8 mouse cellular contexts compared by ENCODE assay signal in genomic region chr5:34169954-34170353, GRCm38 (mm10). TPM values are rescaled to one million over a fixed set of nuclear protein-coding genes. Genes with fewer than 3 reads are reported as not detected.
DNase-seq lines count a peak whose midpoint lies in the region; ATAC-seq and TF ChIP-seq lines count a peak whose summit lies in the region.

No protein-coding gene starts in this region.

- peaks cover 22% of the 10 kb centered on the region for H3K36me3 ChIP-seq in embryonic facial prominence, embryonic 13.5 days
- peaks cover 22% of the 10 kb centered on the region for H3K36me3 ChIP-seq in intestine, embryonic 14.5 days (ENCODE audit: control insufficient read depth, insufficient read depth, low read length)
- H3K36me3 ChIP-seq in midbrain, postnatal 0 days (ENCODE audit: insufficient read depth, low read length), result peaks cover 18% of the 10 kb centered on the region

- H3K4me2 ChIP-seq in embryonic facial prominence, embryonic 13.5 days, result peak overlapping the region; percentile 68
- H3K4me2 ChIP-seq in intestine, embryonic 14.5 days (ENCODE audit: low read length), result peak overlapping the region; percentile 62
- peak overlapping the region; percentile 65 for H3K4me2 ChIP-seq in midbrain, postnatal 0 days (ENCODE audit: low read depth, low read length, poor library complexity, severe bottlenecking)

- DNase-seq in left cerebral cortex, adult 2 months (ENCODE audit: extremely low spot score in 1 of 2, low spot score in 2 of 2), result no peak
- no peak for DNase-seq in left cerebral cortex, postnatal 4 days
- DNase-seq in intestine, embryonic 14.5 days (ENCODE audit: low spot score), result no peak
- no peak for DNase-seq in midbrain, postnatal 0 days (ENCODE audit: low spot score)
- DNase-seq in adipocyte (ENCODE audit: low spot score), result no peak
- no peak for DNase-seq in gastrocnemius, postnatal 10 days
- no peak for DNase-seq in cerebellum, postnatal 36 days

- peak overlapping the region; percentile 72 for H3K4me3 ChIP-seq in left cerebral cortex, adult 2 months
- peak overlapping the region; percentile 83 for H3K4me3 ChIP-seq in embryonic facial prominence, embryonic 13.5 days
- peak overlapping the region; percentile 80 for H3K4me3 ChIP-seq in intestine, embryonic 14.5 days (ENCODE audit: low read depth, low read length)
- H3K4me3 ChIP-seq in midbrain, postnatal 0 days (ENCODE audit: low read depth, low read length), result peak overlapping the region; percentile 75

- WGBS in embryonic facial prominence, embryonic 13.5 days, result 79% methylated on average over 3 of the region's 3 CpGs
- WGBS in intestine, embryonic 14.5 days, result 83% methylated on average over 3 of the region's 3 CpGs
- 85% methylated on average over 3 of the region's 3 CpGs for WGBS in midbrain, postnatal 0 days

- H3K27ac ChIP-seq in left cerebral cortex, adult 2 months, result peak overlapping the region; percentile 91
- peak overlapping the region; percentile 90 for H3K27ac ChIP-seq in embryonic facial prominence, embryonic 13.5 days
- H3K27ac ChIP-seq in intestine, embryonic 14.5 days (ENCODE audit: low read depth), result peak overlapping the region; percentile 82
- peak overlapping the region; percentile 84 for H3K27ac ChIP-seq in midbrain, postnatal 0 days (ENCODE audit: low read depth, low read length)

- H3K4me1 ChIP-seq in embryonic facial prominence, embryonic 13.5 days, result peaks cover 26% of the 10 kb centered on the region
- H3K4me1 ChIP-seq in intestine, embryonic 14.5 days (replicated peaks; ENCODE audit: control insufficient read depth, insufficient read depth, low read length), result 0 out of 2 replicates have a peak, but pooled peaks cover 12% of the 10 kb centered on the region
- no peaks in the 10 kb centered on the region for H3K4me1 ChIP-seq in midbrain, postnatal 0 days (ENCODE audit: insufficient read depth, low read length)

- intact Hi-C loops in left cerebral cortex, adult 2 months (cut with DNase I), result loop anchor here (1.0 kb wide), 1 partner anchor 17 kb away; the partner anchor contains the start of gene Mxd4
- intact Hi-C loops in left cerebral cortex, postnatal 4 days (cut with DNase I), result loop anchor here (10.0 kb wide), 1 partner anchor 175 kb away; the partner anchor contains the start of gene Nat8l

- TF ChIP-seq CTCF in left cerebral cortex, adult 2 months (IDR thresholded peaks at IDR 0.05), result no peak
- no peak for TF ChIP-seq CTCF in midbrain, postnatal 0 days (IDR thresholded peaks at IDR 0.05)

- no peaks in the 10 kb centered on the region for H3K9me3 ChIP-seq in embryonic facial prominence, embryonic 13.5 days
- H3K9me3 ChIP-seq in intestine, embryonic 14.5 days (ENCODE audit: control insufficient read depth, low read length), result no peaks in the 10 kb centered on the region
- no peaks in the 10 kb centered on the region for H3K9me3 ChIP-seq in midbrain, postnatal 0 days (ENCODE audit: low read length)

- no peaks in the 10 kb centered on the region for H3K27me3 ChIP-seq in embryonic facial prominence, embryonic 13.5 days
- H3K27me3 ChIP-seq in intestine, embryonic 14.5 days (replicated peaks; ENCODE audit: control insufficient read depth, insufficient read depth, low read length), result no peaks in the 10 kb centered on the region
- H3K27me3 ChIP-seq in midbrain, postnatal 0 days (ENCODE audit: insufficient read depth, low read length), result no peaks in the 10 kb centered on the region

- H3K9ac ChIP-seq in embryonic facial prominence, embryonic 13.5 days, result peak overlapping the region; percentile 90
- H3K9ac ChIP-seq in intestine, embryonic 14.5 days (ENCODE audit: low read length), result peak overlapping the region; percentile 40
- H3K9ac ChIP-seq in midbrain, postnatal 0 days (replicated peaks; ENCODE audit: low read length, poor library complexity, severe bottlenecking), result peak overlapping the region; percentile 59

- no peak for ATAC-seq in embryonic facial prominence, embryonic 13.5 days (ENCODE audit: insufficient number of reproducible peaks, insufficient read depth, low FRiP score, low TSS enrichment, low read depth)
- ATAC-seq in intestine, embryonic 14.5 days (replicated peaks; ENCODE audit: low FRiP score, low TSS enrichment, low read depth), result no peak
- no peak for ATAC-seq in midbrain, postnatal 0 days (ENCODE audit: low FRiP score)

RNA-seq across cellular contexts. Expression of gene Haus3, which starts 0.6 kb away (rescaled TPM):
- 1 to 10 TPM; 7.7 to 8.5 TPM for total RNA-seq in left cerebral cortex, adult 2 months (2021)
- total RNA-seq in left cerebral cortex, postnatal 4 days (2021), result 1 to 10 TPM; 5.8 to 7.4 TPM
- 40.8 and 41.9 TPM in 2 replicates for polyA plus RNA-seq in embryonic facial prominence, embryonic 13.5 days (2015; fragmentation: Nextera tagmentation; extraction: Ambion mirVana)
- polyA plus RNA-seq in intestine, embryonic 14.5 days (2014; fragmentation: Nextera tagmentation; extraction: Ambion mirVana), result 30.4 and 33.3 TPM in 2 replicates
- 7.6 and 9.9 TPM in 2 replicates for total RNA-seq in midbrain, postnatal 0 days (2014; rRNA removed)
- polyA plus RNA-seq in midbrain, postnatal 0 days (2015; fragmentation: Nextera tagmentation; extraction: Ambion mirVana), result 8.2 and 10.3 TPM in 2 replicates
- total RNA-seq in gastrocnemius, postnatal 10 days (2021), result 1 to 10 TPM; 5.0 to 5.8 TPM

RNA-seq across cellular contexts. Expression of gene Poln, which starts 0.7 kb away (rescaled TPM):
- total RNA-seq in left cerebral cortex, adult 2 months (2021), result 1 to 10 TPM; 2.1 to 2.3 TPM
- total RNA-seq in left cerebral cortex, postnatal 4 days (2021), result 1 to 10 TPM in 1 of 2 experiments, under 1 TPM in 1; 0.68 to 1.7 TPM
- polyA plus RNA-seq in embryonic facial prominence, embryonic 13.5 days (2015; fragmentation: Nextera tagmentation; extraction: Ambion mirVana), result 0.60 and 1.2 TPM in 2 replicates
- 0.60 and 0.75 TPM in 2 replicates for polyA plus RNA-seq in intestine, embryonic 14.5 days (2014; fragmentation: Nextera tagmentation; extraction: Ambion mirVana)
- total RNA-seq in midbrain, postnatal 0 days (2014; rRNA removed), result 0.05 and 0.42 TPM in 2 replicates
- polyA plus RNA-seq in midbrain, postnatal 0 days (2015; fragmentation: Nextera tagmentation; extraction: Ambion mirVana), result 0.67 and 0.90 TPM in 2 replicates
- total RNA-seq in gastrocnemius, postnatal 10 days (2021), result 1 to 10 TPM; 1.2 to 1.8 TPM

RNA-seq across cellular contexts. Expression of gene Mxd4, which starts 17.6 kb away (rescaled TPM):
- 10 to 100 TPM; 82.6 to 91.1 TPM for total RNA-seq in left cerebral cortex, adult 2 months (2021)
- total RNA-seq in left cerebral cortex, postnatal 4 days (2021), result 10 to 100 TPM; 60.6 to 65.7 TPM
- polyA plus RNA-seq in embryonic facial prominence, embryonic 13.5 days (2015; fragmentation: Nextera tagmentation; extraction: Ambion mirVana), result 41.1 and 44.7 TPM in 2 replicates
- polyA plus RNA-seq in intestine, embryonic 14.5 days (2014; fragmentation: Nextera tagmentation; extraction: Ambion mirVana), result 26.2 and 29.1 TPM in 2 replicates
- total RNA-seq in midbrain, postnatal 0 days (2014; rRNA removed), result 87.3 and 90.2 TPM in 2 replicates
- polyA plus RNA-seq in midbrain, postnatal 0 days (2015; fragmentation: Nextera tagmentation; extraction: Ambion mirVana), result 16.7 and 18.7 TPM in 2 replicates
- total RNA-seq in gastrocnemius, postnatal 10 days (2021), result 10 to 100 TPM; 57.0 to 58.8 TPM

Comparison
In these comparisons a context has a peak if more than half of its experiments do, and no peak if none do; other contexts are left out.
1. H3K9ac ChIP-seq: peak in every context shown above with its lines; median percentile 90 in embryonic facial prominence, embryonic 13.5 days; 59 in midbrain, postnatal 0 days; 40 in intestine, embryonic 14.5 days.